Comparison of ENCODE assay signal across 28 mouse cellular contexts in the genomic region with DNA sequence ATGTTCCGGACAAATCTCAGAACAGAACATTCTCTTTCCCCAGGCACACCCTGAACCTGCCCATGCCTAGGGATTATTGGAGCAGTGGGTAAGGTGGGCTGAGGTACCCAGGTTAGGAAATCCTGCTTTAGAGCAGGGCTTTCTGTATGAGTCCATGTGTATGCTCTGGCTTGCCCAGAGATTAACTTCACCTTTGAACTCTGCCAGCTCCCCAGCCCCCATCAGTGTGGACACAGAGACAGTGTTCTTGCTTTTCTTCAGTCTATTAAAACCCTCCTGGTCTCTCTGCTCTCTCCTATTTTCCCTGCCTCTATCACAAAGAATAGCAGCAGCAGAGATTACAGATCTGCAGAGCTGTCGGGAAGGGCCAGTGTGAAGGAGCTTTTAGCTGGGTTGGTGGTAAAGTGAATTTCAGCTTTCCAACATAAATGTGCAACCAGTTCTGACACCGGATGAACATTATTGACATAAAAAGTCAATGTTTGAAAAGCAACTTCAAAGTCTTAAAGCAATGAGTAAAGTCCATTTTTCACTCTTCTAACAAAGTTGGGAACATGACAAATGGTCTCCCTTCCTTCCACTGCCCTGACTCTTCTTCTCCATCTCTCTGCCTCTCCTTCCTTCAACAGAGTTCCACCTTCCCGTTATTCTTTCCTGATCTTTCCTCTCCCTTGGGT. TPM values are rescaled to one million over a fixed set of nuclear protein-coding genes. Genes with fewer than 3 reads are reported as not detected.
DNase-seq lines count a peak whose midpoint lies in the region; ATAC-seq and TF ChIP-seq lines count a peak whose summit lies in the region.
"Had no signal": no experiment of that assay in that cellular context is flagged by ENCODE, and none has a peak within 500 bp of the region (broad histone marks: within the 10 kb centered on the region; RNA-seq: fewer than 3 reads in every experiment).

No protein-coding gene starts in this region.

- no peaks in the 10 kb centered on the region for H3K36me3 ChIP-seq in liver, embryonic 11.5 days (ENCODE audit: control insufficient read depth, insufficient read depth, low read length)
- H3K36me3 ChIP-seq in liver, embryonic 15.5 days (replicated peaks) = no peaks in the 10 kb centered on the region
- H3K36me3 ChIP-seq: embryonic facial prominence, embryonic 15.5 days; forebrain, embryonic 10.5 days; forebrain, embryonic 15.5 days; G1E; heart, embryonic 13.5 days; hindbrain, embryonic 15.5 days had no signal

- H3K9me3 ChIP-seq in liver, embryonic 11.5 days (ENCODE audit: control insufficient read depth, low read length) = no peaks in the 10 kb centered on the region
- H3K9me3 ChIP-seq in liver, embryonic 15.5 days (replicated peaks) = no peaks in the 10 kb centered on the region
- H3K9me3 ChIP-seq: embryonic facial prominence, embryonic 15.5 days; forebrain, embryonic 15.5 days; G1E; heart, embryonic 13.5 days; hindbrain, embryonic 15.5 days had no signal

- H3K4me3 ChIP-seq in liver, embryonic 11.5 days (ENCODE audit: low read depth, low read length) = no peak overlapping the region
- no peak overlapping the region for H3K4me3 ChIP-seq in liver, embryonic 15.5 days (replicated peaks)
- no peak overlapping the region for H3K4me3 ChIP-seq in left cerebral cortex, adult 2 months
- H3K4me3 ChIP-seq: embryonic facial prominence, embryonic 15.5 days; erythroblast, embryonic 14.5 days; forebrain, embryonic 10.5 days; forebrain, embryonic 15.5 days; heart, embryonic 13.5 days; hindbrain, embryonic 15.5 days had no signal

- ATAC-seq in liver, embryonic 11.5 days (replicated peaks; ENCODE audit: low FRiP score) = peak; percentile 51; the same call in 1 of the 2 replicates
- peak; percentile 73 for ATAC-seq in liver, embryonic 15.5 days (ENCODE audit: insufficient read depth)
- ATAC-seq in megakaryocyte progenitor cell, adult 5-6 weeks (replicated peaks; ENCODE audit: poor library complexity) = no peak
- ATAC-seq: CD4-positive, CD25-positive, alpha-beta regulatory T cell, adult 4 months; forebrain, embryonic 15.5 days had no signal

- no peak overlapping the region for H3K9ac ChIP-seq in liver, embryonic 11.5 days (ENCODE audit: low read depth, low read length)
- H3K9ac ChIP-seq in liver, embryonic 15.5 days = no peak overlapping the region
- H3K9ac ChIP-seq: embryonic facial prominence, embryonic 15.5 days; forebrain, embryonic 15.5 days; heart, embryonic 13.5 days; hindbrain, embryonic 15.5 days had no signal

- intact Hi-C loops in gastrocnemius, postnatal 14 days (cut with DNase I; ENCODE audit: low total_unique reads) = no loop called here
- intact Hi-C loops in left cerebral cortex, adult 2 months (cut with DNase I) = no loop called here

- peak overlapping the region; percentile 68 for H3K27ac ChIP-seq in liver, embryonic 11.5 days (ENCODE audit: low read depth, low read length)
- peak overlapping the region; percentile 77 for H3K27ac ChIP-seq in liver, embryonic 15.5 days (replicated peaks)
- no peak overlapping the region for H3K27ac ChIP-seq in left cerebral cortex, adult 2 months
- H3K27ac ChIP-seq: embryonic facial prominence, embryonic 15.5 days; forebrain, embryonic 10.5 days; forebrain, embryonic 15.5 days; heart, embryonic 13.5 days; hindbrain, embryonic 15.5 days had no signal

- no peak overlapping the region for H3K4me2 ChIP-seq in liver, embryonic 11.5 days
- peak overlapping the region; percentile 13 for H3K4me2 ChIP-seq in liver, embryonic 15.5 days
- H3K4me2 ChIP-seq: embryonic facial prominence, embryonic 15.5 days; forebrain, embryonic 15.5 days; heart, embryonic 13.5 days; hindbrain, embryonic 15.5 days had no signal

- H3K27me3 ChIP-seq in liver, embryonic 11.5 days (replicated peaks; ENCODE audit: control insufficient read depth, insufficient read depth, low read length) = no peaks in the 10 kb centered on the region
- H3K27me3 ChIP-seq in liver, embryonic 15.5 days = no peaks in the 10 kb centered on the region
- H3K27me3 ChIP-seq: embryonic facial prominence, embryonic 15.5 days; forebrain, embryonic 15.5 days; heart, embryonic 13.5 days; hindbrain, embryonic 15.5 days had no signal

- DNase-seq in heart, adult 11 months = peak; percentile 70
- DNase-seq in heart, adult 18-20 months = no peak
- no peak for DNase-seq in liver, embryonic 11.5 days (ENCODE audit: low spot score)
- no peak for DNase-seq in gastrocnemius, postnatal 14 days
- no peak for DNase-seq in left cerebral cortex, adult 2 months (ENCODE audit: extremely low spot score in 1 of 2, low spot score in 2 of 2)
- DNase-seq: adrenal gland, adult 8-10 months; adrenal gland, postnatal 36 days; B cell, adult 2 months; cerebellum, adult 11 months; cerebellum, adult 8-10 months; cerebellum, postnatal 14 days; embryo, embryonic 11 days; gastrocnemius, postnatal 10 days; heart, postnatal 36 days had no signal

- H3K4me1 ChIP-seq in liver, embryonic 11.5 days (replicated peaks; ENCODE audit: control insufficient read depth, insufficient read depth, low read length) = no peaks in the 10 kb centered on the region
- H3K4me1 ChIP-seq in liver, embryonic 15.5 days (replicated peaks) = 0 out of 2 replicates have a peak, but pooled peaks cover 5% of the 10 kb centered on the region
- H3K4me1 ChIP-seq: embryonic facial prominence, embryonic 15.5 days; forebrain, embryonic 10.5 days; forebrain, embryonic 15.5 days; heart, embryonic 13.5 days; hindbrain, embryonic 15.5 days had no signal

- 64% methylated on average over 4 of the region's 4 CpGs for WGBS in liver, embryonic 11.5 days
- 58% methylated on average over 4 of the region's 4 CpGs for WGBS in liver, embryonic 15.5 days (ENCODE audit: insufficient replicate concordance)

- no peak for TF ChIP-seq CTCF in left cerebral cortex, adult 2 months (IDR thresholded peaks at IDR 0.05)

RNA-seq across cellular contexts. Expression of a gene that starts 34.9 kb away (rescaled TPM):
- total RNA-seq in heart, adult 18-20 months (2021) = not detected
- not detected in 2 replicates for polyA plus RNA-seq in liver, embryonic 11.5 days (2014; fragmentation: Nextera tagmentation; extraction: Ambion mirVana)
- polyA plus RNA-seq in liver, embryonic 15.5 days (2015; fragmentation: Nextera tagmentation; extraction: Ambion mirVana) = not detected in 2 replicates
- total RNA-seq in megakaryocyte progenitor cell, adult 5-6 weeks (2015) = not detected in 2 replicates
- not detected in 2 replicates for total RNA-seq in megakaryocyte progenitor cell, adult 5-6 weeks (2017)
- total RNA-seq in gastrocnemius, postnatal 14 days (2021) = not detected
- under 1 TPM; 0.14 to 0.70 TPM for total RNA-seq in left cerebral cortex, adult 2 months (2021)
- total RNA-seq: adrenal gland, adult 8-10 months; adrenal gland, postnatal 36 days; common myeloid progenitor, adult 5-6 weeks; gastrocnemius, postnatal 10 days; heart, postnatal 36 days had no signal
- polyA plus RNA-seq: CD4-positive, CD25-positive, alpha-beta regulatory T cell, adult 4 months; embryonic facial prominence, embryonic 11.5 days; erythroblast, embryonic 14.5 days; forebrain, embryonic 10.5 days; G1E; heart, embryonic 13.5 days; heart, postnatal 0 days; hindbrain, embryonic 11.5 days had no signal

RNA-seq across cellular contexts. Expression of a gene that starts 56.3 kb away (rescaled TPM):
- 1 to 10 TPM; 4.4 to 4.8 TPM for total RNA-seq in heart, adult 18-20 months (2021)
- polyA plus RNA-seq in liver, embryonic 11.5 days (2014; fragmentation: Nextera tagmentation; extraction: Ambion mirVana) = 4.2 and 4.6 TPM in 2 replicates
- 6.3 and 9.9 TPM in 2 replicates for polyA plus RNA-seq in liver, embryonic 15.5 days (2015; fragmentation: Nextera tagmentation; extraction: Ambion mirVana)
- total RNA-seq in megakaryocyte progenitor cell, adult 5-6 weeks (2015) = 4.6 and 5.6 TPM in 2 replicates
- total RNA-seq in megakaryocyte progenitor cell, adult 5-6 weeks (2017) = 1.2 and 2.4 TPM in 2 replicates
- total RNA-seq in gastrocnemius, postnatal 14 days (2021) = 1 to 10 TPM in 1 of 2 experiments, under 1 TPM in 1; 0.75 to 1.3 TPM
- 1 to 10 TPM; 1.7 to 2.4 TPM for total RNA-seq in left cerebral cortex, adult 2 months (2021)
- polyA plus RNA-seq: G1E had no signal

RNA-seq across cellular contexts. Expression of a gene that starts 56.8 kb away (rescaled TPM):
- 10 to 100 TPM; 11.6 to 13.4 TPM for total RNA-seq in heart, adult 18-20 months (2021)
- 21.6 and 23.1 TPM in 2 replicates for polyA plus RNA-seq in liver, embryonic 11.5 days (2014; fragmentation: Nextera tagmentation; extraction: Ambion mirVana)
- polyA plus RNA-seq in liver, embryonic 15.5 days (2015; fragmentation: Nextera tagmentation; extraction: Ambion mirVana) = 21.7 and 24.9 TPM in 2 replicates
- not detected in 2 replicates for total RNA-seq in megakaryocyte progenitor cell, adult 5-6 weeks (2015)
- total RNA-seq in megakaryocyte progenitor cell, adult 5-6 weeks (2017) = not detected in 2 replicates
- 10 to 100 TPM; 14.7 to 17.3 TPM for total RNA-seq in gastrocnemius, postnatal 14 days (2021)
- total RNA-seq in left cerebral cortex, adult 2 months (2021) = 10 to 100 TPM; 12.6 to 14.6 TPM
- total RNA-seq: common myeloid progenitor, adult 5-6 weeks had no signal
- polyA plus RNA-seq: CD4-positive, CD25-positive, alpha-beta regulatory T cell, adult 4 months; erythroblast, embryonic 14.5 days; G1E had no signal

Comparison
In these comparisons a context has a peak if more than half of its experiments do, and no peak if none do; other contexts are left out.
1. RNA of a gene that starts 56.8 kb away (total RNA-seq): 14.7 to 17.3 TPM in gastrocnemius, postnatal 14 days, 12.6 to 14.6 TPM in left cerebral cortex, adult 2 months and 11.6 to 13.4 TPM in heart, adult 18-20 months; not detected in megakaryocyte progenitor cell, adult 5-6 weeks; every median in the first group is over 10 times any median in the second.